Mouse (Mus musculus) cerebellum, adult 9-11 months (tissue): Measurements from ENCODE around the gene Eif3g.

Experiments
- DNase-seq: peaks from one replicate; pipeline ENCODE4 v3.0.0; 2022

The Eif3g gene

DNA sequence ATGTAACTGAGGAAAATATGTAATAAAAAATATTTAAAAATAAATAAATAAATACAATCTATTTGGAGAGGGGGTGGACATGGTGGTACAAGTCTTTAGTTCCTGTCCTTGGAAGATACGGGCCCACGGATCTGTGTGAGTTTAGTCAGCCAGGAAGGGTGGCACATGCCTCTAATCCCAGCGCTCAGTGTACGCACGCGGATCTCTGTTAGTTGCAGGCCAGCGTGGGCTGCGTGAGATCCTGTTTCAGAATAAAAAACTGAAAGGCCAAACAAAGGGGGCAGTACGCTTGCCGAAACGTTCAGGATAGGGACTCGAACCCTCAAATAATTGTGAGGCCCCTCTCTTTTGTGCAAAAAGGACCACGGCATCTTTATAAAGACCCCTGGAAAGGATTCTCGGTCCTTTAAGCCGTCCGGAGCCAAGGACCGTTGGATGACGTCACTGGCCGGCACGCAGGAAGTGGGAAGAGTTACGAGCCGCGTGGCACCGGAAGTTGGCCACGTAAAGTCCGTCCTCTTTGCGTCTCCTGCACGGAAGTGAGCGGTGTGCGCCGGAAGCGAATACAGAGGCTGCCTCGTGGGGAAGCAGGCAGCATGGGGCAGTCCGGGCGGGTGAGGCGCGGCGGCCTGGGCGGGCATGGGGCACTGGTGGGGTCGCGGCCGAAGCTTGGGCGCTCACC is 10.6 kb downstream of the Eif3g start, which contains the start of gene Ppan:
TSS of gene Ppan (plus strand) at position 472 of the 682 bp plus-strand sequence.
- DNase-seq: peak; percentile 97

DNA sequence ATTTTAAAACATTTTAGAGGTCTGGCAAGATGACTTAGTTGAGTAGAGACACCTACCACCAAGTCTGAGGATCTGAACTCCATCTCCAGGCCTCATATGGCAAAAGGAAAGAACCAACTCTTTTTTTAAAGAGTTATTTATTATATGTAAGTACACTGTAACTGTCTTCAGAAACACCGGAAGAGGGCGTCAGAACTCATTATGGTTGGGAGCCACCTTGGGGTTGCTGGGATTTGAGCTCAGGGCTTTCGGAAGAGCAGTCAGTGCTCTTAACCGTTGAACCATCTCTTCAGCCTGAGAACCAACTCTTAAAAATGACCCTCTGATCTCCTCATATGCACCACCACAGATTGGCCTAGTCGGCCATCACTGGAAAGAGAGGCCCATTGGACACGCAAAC is 11.2 kb downstream of the Eif3g start:
- no peak for DNase-seq

DNA sequence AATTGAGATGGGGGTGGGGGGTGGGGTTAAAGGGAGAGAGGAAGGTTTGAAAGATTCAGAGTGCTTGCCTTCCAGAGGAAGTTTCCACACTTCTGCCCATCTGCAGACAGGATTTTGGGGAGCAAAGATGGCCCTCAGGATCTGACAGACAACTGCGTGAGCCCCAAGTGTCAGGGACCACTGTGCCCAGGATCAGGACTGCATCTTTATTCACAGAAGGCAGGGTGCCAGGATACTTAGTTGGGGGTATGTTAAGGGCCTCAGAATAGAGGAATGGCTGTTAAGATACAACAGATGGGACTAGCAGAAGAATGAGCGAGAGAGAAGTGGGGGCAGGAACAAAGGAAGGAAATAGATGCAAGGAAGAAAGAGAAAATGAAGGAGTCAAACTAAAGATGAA is 11.9 kb downstream of the Eif3g start:
- peak; percentile 51 for DNase-seq

DNA sequence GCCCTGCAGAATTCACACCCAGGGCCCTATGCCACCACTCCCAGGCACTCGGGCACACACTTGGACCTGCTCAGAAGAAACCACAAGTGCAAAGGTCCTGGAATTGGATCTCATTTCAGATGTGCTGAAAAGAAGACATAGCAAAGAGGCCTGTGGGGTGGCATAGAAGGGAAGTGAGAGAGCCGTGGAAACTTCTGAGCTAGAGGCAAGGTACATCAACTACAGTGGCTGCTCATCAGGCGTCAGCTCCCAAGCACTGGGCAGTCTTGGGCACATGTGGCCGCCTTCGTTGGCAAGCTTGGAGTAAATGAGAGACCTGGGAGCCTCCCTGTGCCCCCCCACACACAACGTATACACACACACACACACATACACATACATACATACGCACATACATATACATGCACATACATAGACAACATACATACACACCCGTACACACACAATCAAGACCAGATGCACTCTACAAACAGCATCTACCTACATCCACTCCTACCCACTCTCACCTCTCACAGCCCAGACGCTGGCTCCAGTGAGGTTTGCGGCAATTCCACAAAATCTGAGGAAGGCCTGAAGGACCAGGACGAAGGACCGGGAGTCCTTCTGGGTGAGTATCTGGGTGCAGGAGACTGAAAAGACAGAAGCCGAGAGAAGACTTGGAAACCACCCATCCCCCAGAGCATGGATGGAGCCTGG is 19.2 kb downstream of the Eif3g start, which contains the start of gene Angptl6:
TSS of gene Angptl6 (minus strand) at position 631 of the 696 bp plus-strand sequence.
- peak; percentile 69 for DNase-seq

DNA sequence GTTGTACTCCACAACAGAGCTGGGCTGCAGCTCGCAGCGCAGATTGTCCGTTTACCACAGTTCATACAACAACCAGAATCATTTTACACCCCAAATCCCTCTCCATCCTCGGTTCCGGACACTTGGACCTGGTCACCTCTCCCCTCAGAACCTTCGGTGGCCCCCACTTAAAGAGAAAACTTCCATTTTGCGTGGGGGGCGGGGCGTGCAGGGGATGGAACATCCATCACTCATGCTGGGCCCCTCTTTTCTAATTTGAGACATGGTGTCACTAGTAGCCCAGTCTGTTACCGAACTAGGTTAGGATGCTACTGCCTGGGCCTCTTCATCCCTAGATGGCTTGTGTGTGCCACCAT is 19.7 kb downstream of the Eif3g start:
- no peak for DNase-seq

DNA sequence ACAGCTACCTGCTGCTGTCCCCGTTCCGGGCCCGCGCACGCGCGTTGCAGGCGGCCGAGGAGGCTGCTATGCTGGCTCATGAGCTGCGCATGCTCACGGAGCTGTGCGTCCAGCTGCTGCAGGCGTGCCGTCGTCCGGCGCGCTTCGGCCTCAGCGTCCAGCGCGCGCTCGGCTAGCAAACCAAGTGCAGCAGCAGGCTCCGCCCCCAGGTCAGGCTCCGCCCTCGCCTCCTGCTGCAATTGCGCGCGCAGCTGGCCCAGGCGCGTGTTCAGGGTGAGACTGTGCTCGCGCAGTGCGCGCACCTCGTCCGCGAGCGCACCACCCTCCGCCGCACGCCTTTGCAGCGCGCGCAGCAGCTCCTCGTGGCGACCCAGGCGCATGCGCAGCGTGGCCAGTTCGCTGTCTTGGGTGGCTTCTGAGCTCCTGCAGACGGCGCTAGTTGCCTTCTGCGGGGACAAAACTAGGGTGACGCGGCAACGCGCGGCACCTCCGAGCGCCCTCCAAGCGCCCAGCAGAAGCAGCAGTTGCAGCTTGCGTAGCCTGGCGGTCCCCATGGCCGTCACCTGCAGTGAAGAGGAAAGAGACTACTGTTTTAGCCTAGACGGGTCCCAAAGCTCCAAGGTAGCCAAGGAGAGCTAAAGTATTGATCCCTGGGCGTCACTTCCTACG is 20.2 kb downstream of the Eif3g start:
- DNase-seq: peak; percentile 100

DNA sequence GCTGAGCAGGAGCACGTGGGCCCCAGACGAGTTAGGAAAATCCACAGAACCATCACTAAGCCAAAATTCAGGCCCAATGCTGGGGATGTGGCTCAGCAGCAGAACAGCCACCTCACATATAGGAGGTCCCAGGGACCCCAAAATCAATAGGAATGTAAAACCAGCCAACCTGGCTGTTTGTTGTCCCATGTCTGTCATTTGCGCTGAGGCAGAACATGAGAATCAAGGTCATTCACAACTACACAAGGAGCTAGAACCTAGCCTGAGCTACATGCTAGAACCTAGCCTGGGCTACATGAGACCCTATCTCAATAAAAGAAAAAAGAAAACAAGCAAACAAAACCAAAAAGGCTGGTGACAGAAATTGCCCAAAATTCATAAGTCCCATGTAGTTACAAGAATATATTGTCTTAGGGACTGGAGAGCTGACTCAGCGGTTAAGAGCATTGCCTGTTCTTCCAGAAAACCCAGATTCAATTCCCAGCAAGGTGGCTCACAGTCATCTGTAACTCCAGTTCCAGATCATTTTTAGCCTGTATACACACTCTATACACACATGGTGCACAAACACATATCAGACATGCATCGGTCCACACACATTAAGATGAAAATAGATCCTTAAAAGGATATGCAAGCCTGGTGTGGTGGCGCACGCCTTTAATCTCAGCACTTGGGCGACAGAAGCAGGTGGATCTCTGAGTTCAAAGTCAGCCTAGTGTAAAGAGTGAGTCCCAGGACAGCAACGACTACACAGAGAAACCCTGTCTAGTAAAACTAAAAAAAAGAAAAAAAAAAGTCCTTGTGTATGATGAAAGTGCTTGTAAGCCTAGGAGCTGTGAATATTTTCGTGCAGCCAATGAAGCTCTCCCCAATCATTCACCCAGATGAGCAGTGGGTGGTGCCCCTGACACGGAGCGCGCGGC is 21.0 kb downstream of the Eif3g start:
- no peak for DNase-seq

DNA sequence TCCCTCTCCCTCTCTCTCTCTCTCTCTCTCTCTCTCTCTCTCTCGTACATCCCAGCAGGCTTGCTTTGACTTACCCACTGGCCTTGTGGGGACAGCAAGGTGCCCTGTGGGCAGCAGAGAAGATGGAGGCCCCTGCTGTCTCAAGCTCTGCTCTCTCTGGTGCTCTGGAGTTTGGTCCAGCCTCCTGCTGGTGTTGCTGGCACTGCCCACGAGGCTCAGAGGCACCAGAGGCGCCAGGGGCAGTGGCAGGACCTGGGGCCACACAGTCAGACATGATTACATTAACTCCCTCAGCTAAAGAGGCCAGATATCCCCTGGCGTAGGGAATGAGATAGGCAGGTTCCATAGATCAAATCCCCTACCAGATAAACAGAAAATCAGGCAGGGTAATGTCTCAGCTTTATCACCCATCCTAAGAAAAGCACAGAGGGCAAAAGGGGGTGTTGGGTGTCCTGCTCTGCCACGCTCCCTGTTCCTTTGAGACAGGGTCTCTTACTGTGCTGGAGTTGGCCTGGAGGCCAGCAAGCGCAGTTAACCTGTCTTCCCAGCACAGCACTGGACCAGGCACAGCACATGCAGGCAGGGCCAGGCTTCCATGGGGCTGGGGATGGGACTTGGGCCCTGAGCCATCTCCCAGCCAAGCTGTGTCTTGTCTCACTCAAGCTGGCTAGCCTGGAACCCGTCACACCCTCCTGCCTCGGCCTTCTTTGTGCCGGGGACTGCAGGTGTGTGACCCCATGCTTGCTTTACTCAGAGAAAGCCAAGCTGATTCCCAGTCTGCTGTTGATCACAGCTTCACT is 21.9 kb downstream of the Eif3g start:
- peak; percentile 67 for DNase-seq

DNA sequence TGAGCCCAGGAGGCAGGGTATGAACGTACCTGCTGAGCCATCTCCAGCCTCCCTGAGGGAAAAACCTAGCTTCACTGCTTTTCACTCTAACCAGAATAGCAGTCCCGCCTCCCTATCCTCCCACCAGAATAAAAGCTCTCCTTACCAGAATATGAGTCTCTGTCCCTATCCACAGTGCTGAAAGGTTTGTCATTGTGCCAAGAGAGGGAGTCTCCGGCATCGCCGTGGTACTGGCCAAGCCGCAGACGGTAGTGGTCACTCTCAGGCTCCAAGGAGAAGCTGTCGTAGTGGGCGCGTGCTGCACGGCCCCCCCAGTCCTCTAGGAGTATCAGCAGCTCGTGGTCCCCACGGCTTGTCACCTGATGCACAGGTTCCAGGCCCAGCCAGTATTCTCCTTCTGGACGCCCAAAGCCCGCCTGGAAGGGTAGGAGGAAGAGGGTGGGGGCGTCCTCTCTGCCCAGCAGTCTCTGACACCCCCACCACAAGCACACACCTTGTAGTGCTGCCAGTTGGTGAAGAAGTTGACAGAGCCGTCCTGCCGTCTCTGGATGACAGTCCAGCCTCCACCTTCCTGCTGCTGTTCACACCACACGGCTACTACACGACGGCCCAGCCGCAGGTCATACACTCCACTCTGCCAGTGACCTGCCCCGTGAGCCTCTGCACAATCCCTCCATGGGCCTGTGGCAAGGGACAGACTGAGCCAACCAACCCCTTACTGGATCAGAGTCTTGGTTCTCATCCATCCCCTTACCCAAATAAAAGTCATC is 23.2 kb downstream of the Eif3g start:
- peak; percentile 67 for DNase-seq

DNA sequence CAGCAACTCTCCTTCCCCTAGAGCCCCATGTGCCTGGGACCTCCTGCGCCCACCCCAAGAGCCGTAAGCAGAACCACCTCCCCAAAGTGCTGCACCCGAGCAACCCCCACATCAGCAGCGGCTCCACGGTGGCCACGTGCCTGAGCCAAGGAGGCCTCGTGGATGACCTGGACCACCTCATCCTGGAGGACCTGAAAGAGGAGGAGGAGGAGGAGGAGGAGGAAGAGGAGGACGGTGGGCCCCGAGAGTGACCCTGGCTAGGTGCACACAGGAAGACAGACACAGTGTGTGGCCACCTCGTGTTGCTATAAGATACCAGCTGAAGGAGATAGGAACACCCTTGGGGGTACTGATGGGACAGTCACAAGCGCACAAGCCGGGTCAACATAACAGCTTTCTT is 24.9 kb downstream of the Eif3g start:
- DNase-seq: no peak

DNA sequence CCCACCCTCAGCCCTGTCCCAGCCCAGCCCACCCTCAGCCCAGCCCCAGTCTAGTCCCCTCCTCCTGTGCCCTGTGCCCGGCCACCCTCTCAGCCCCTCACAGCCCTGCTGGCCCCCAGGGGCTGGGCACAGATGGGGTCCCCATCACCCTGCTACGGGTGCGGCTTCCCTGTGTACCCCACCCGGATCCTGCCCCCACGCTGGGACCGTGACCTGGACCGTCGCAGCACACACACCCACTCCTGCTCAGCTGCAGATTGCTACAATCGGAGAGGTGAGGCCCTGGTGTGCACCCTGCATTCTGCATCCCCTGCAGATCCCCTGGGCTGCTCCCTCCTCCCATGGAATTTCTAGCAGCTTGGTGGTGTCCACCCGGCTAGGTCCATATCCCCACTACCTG is 25.4 kb downstream of the Eif3g start:
- peak; percentile 44 for DNase-seq

DNA sequence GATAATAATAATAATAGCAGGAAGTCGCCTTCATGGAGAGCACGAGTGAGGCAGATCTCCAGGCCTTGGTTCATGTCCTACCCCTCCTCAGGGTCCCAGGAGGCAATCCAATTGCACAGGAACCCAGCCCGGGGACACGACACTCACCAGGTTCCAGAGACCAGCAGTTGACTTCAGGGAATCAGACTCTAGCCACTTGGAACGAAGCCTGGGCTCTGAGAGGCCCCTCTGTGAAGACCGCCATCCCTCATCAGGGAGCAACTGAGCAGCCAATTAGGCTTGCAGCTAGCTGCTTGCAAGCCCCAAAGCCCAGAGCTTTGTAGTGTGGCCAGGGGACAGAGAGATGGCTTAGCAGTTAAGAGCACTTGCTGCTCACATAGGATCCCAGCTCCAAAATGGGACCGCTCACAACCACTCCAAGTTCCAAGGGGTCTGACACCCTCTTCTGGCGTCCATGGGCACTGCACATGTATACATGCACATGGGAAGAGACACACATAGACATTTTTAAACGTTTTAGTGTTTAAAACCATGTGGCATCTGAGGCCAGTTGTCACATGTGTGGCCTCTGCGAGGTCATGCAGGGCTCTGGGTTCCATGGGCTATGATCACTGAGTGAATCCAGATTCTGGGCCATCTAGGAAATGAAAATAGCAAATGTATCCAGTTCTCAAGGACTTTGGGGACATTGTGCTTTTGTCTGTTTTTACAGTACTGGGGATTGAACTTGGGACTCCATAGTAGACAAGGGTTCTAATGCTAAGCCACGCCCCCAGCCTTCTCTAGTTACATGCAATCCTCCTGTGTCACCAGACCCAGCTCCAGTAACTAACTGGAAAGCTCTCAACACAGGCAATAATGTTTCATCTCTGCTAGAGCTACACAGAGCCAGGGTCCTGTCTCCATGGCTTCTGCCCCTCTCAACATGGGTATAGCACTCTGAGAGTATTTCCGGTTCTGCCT is 27.9 kb downstream of the Eif3g start:
- DNase-seq: peak; percentile 35

DNA sequence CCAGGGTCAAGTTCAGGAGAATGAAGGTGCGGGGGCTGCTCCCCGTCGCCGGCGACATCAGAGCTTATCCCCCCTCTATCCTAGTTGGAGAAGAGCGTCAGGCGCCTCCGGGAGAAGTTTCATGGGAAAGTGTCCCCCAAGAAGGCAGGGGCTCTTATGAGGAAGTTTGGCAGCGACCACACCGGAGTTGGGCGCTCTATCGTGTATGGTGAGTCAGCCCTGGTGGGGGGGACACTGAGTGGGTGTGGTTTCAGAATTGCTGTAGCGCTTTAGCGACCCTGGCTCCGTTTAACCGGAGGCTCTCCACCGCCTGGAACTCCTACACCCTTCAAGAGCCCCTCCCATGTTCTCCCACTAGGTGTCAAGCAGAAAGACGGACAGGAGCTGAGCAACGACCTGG is 29.2 kb downstream of the Eif3g start:
- peak; percentile 53 for DNase-seq

DNA sequence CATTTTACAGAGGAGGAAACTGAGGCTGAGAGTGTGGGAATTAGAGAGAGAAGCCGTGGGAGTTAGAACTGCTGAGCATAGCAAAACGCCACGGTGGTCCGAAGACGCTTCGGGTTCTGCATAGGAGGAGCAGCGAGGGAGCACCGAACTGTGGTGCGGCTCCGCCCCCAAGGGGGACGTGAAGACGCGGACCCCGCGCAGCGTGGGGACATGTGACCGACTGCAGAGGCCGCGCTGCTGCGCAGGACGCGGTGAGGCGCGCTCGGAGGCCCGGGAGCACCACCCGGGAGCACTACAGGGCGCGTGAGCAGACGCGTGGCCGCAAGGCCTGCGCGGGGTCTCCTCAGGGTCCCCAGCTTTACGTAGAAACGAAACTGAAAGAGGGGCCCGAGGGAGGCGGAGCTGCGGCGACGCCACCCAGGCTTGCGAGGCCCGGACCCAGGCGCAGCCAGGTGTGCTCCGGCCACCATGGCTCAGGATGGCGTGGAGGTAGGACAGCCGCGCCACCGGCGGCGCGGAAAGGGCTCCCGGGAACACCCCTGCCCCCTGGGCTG is 29.9 kb downstream of the Eif3g start, which contains the start of gene A230050P20Rik:
TSS of gene A230050P20Rik (plus strand) at position 195 of the 554 bp plus-strand sequence.
- DNase-seq: peak; percentile 83

DNA sequence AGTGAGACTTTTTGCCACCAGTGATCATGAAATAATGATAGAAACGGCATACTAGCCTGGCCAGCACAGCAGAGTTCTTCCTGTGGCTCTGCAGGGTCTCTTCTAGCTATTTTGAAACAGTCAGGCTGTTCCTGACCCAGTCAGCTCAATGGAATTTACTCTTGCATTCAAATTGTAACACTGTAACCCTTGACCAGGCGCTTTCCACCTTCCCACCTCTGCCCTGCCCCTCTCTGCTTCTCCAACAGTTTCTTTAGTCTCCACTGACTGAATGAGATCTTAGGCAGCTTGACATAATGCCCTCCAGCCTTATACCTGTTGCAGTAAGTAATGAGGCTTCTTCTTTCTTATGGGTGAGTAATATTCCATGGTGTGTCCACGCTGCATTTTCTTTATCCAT is 31.5 kb downstream of the Eif3g start:
- no peak for DNase-seq

DNA sequence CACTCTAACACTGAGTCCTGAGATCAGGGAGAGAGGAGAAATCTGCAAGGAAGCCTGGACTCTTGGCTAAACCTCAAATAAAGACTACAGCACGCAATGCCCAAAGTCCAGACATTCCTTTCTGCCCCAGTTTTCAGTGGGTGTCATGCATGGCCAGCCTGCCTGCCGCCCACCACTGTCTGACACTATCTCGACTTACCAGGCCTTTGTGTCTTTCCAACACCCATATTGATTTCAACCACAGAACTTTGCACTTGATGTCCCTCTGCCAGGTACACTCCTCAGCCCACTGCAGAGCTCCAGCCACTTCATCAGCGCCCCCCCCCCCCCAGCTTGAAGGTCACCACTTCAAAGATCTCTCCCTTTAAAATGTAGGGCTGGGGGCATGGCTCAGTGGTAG is 36.2 kb downstream of the Eif3g start:
- DNase-seq: no peak

DNA sequence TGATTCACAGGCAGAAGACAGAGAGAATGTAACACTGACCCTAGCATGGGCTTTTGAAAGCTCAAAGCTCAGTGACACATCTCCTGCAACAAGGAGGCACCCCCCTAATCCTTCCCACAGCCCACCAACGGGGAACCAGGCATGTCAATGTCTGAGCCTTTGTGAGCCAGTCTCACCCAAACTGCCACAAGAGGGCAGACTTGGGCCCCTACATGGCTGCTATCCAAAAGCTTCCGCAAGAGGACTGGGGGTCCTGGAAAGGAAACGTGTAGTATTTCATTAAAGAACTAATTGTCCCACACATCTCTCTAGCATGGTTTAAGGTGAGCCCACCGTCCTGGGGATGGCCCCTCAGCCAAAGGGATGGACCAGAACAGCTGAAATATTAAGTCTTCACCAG is 36.6 kb downstream of the Eif3g start:
- no peak for DNase-seq

DNA sequence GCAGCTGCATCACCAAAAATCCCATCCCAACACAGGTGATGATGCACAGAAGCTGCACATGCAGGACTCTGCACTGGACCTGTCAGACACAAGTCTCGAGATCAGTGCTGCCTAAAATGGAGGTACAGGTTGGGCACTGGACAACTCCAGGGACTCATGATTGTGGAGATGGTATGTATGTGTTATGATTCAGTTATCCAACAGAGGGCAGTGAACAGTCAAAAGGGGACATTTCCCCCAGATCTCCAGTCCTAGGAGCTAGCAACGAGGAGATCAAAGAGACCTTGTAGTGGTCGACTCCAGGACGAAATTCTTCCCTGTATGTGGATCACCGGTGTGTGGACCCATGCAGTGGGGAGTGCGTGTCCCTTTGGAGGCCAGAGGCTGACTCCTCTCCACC is 38.5 kb downstream of the Eif3g start:
- no peak for DNase-seq

DNA sequence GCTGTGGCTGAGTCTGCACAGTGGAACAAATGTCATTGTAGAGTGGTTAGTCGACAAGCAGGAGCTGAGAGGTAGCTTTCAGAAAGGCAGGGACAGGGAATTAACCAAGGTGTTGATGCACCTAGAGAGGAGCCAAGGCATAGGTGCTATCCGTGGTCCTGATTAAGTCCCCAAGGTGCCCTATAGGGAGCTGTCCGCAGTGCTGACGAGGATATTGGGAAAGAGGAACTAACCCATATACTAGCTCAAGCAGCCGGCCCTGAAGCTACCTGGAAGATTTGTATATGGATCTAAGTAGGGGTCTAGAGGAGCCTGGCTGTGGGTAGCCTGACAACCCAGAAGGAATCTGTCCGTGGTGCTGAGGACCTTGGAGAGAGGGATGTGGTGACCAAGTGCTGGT is 41.3 kb downstream of the Eif3g start:
- DNase-seq: no peak

DNA sequence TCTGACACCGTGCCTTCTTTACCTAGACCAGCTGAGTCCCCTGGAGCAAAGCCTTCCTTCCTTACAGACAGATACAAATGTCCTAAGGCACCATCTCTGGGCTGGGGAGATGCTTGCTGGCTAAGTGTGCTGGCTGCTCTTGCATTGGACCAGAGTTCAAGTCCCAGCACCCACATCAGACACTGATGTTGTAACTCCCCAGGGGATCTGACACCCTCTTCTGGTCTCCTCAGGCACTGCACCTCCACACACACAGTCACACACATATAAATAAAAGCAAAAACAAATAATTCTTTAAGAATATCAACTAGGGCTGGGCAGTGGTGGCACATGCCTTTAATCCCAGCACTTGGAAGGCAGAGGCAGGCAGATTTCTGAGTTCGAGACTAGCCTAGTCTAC is 48.2 kb downstream of the Eif3g start:
- DNase-seq: no peak
